In genomic region chr7:19969106-19969505, GRCm38 (mm10) we compare ENCODE assay signal across 38 mouse cellular contexts. TPM values are rescaled to one million over a fixed set of nuclear protein-coding genes. Genes with fewer than 3 reads are reported as not detected.
"Had no signal": no experiment of that assay in that cellular context is flagged by ENCODE, and none has a peak within 500 bp of the region (broad histone marks: within the 10 kb centered on the region; RNA-seq: fewer than 3 reads in every experiment).

No protein-coding gene starts in this region.

- H3K4me2 ChIP-seq: embryonic facial prominence, embryonic 12.5 days; embryonic facial prominence, embryonic 13.5 days; embryonic facial prominence, embryonic 15.5 days; forebrain, embryonic 12.5 days; forebrain, embryonic 13.5 days; forebrain, embryonic 15.5 days had no signal

- H3K4me3 ChIP-seq: embryonic facial prominence, embryonic 10.5 days; embryonic facial prominence, embryonic 12.5 days; embryonic facial prominence, embryonic 13.5 days; embryonic facial prominence, embryonic 15.5 days; erythroblast, embryonic 14.5 days; forebrain, embryonic 10.5 days; forebrain, embryonic 12.5 days; forebrain, embryonic 13.5 days; forebrain, embryonic 15.5 days; gastrocnemius, adult 2 months; heart, adult 2 months had no signal

- H3K9ac ChIP-seq: embryonic facial prominence, embryonic 12.5 days; embryonic facial prominence, embryonic 13.5 days; embryonic facial prominence, embryonic 15.5 days; forebrain, embryonic 12.5 days; forebrain, embryonic 13.5 days; forebrain, embryonic 15.5 days; forebrain, postnatal 0 days had no signal

- H3K27me3 ChIP-seq: embryonic facial prominence, embryonic 12.5 days; embryonic facial prominence, embryonic 13.5 days; embryonic facial prominence, embryonic 15.5 days; forebrain, embryonic 12.5 days; forebrain, embryonic 13.5 days; forebrain, embryonic 15.5 days had no signal

- ATAC-seq: forebrain, embryonic 13.5 days; forebrain, embryonic 14.5 days; forebrain, embryonic 15.5 days; forebrain, embryonic 16.5 days; forebrain, postnatal 0 days had no signal

- H3K9me3 ChIP-seq: forebrain, embryonic 15.5 days had no signal

- H3K36me3 ChIP-seq: embryonic facial prominence, embryonic 10.5 days; embryonic facial prominence, embryonic 12.5 days; embryonic facial prominence, embryonic 13.5 days; embryonic facial prominence, embryonic 15.5 days; forebrain, embryonic 10.5 days; forebrain, embryonic 12.5 days; forebrain, embryonic 15.5 days had no signal

- H3K4me1 ChIP-seq: embryonic facial prominence, embryonic 10.5 days; embryonic facial prominence, embryonic 12.5 days; embryonic facial prominence, embryonic 13.5 days; embryonic facial prominence, embryonic 15.5 days; forebrain, embryonic 10.5 days; forebrain, embryonic 12.5 days; forebrain, embryonic 13.5 days; forebrain, embryonic 15.5 days had no signal

- DNase-seq: cerebellum, adult 2 months; cerebellum, adult 8-10 months; cerebellum, adult 9-10 months; cerebellum, adult 9-11 months; cerebellum, postnatal 10 days; cerebellum, postnatal 14 days; cerebellum, postnatal 25 days; cerebellum, postnatal 36 days; embryo, embryonic 11 days; forebrain, postnatal 0 days; gastrocnemius, adult 2 months; gastrocnemius, postnatal 10 days; gastrocnemius, postnatal 14 days; gastrocnemius, postnatal 25 days; gastrocnemius, postnatal 36 days; heart, adult 18-20 months had no signal

- H3K27ac ChIP-seq: embryonic facial prominence, embryonic 10.5 days; embryonic facial prominence, embryonic 12.5 days; embryonic facial prominence, embryonic 13.5 days; embryonic facial prominence, embryonic 15.5 days; forebrain, embryonic 10.5 days; forebrain, embryonic 12.5 days; forebrain, embryonic 13.5 days; forebrain, embryonic 15.5 days; gastrocnemius, adult 2 months; heart, adult 2 months had no signal

RNA-seq across cellular contexts. Expression of gene Ceacam20, which starts 3.9 kb away (rescaled TPM):
- total RNA-seq: common myeloid progenitor, adult 5-6 weeks; forebrain, postnatal 0 days; gastrocnemius, adult 18-20 months; gastrocnemius, adult 2 months; gastrocnemius, adult 8-10 months; gastrocnemius, postnatal 10 days; gastrocnemius, postnatal 14 days; gastrocnemius, postnatal 25 days; gastrocnemius, postnatal 36 days; gastrocnemius, postnatal 4 days; granulocyte monocyte progenitor cell, adult 5-6 weeks; heart, adult 18-20 months; heart, adult 2 months had no signal
- polyA plus RNA-seq: cerebellum, adult 2 months; cortical plate, adult 2 months; embryonic facial prominence, embryonic 10.5 days; embryonic facial prominence, embryonic 11.5 days; embryonic facial prominence, embryonic 12.5 days; embryonic facial prominence, embryonic 13.5 days; embryonic facial prominence, embryonic 14.5 days; embryonic facial prominence, embryonic 15.5 days; erythroblast, embryonic 14.5 days; forebrain, embryonic 10.5 days; forebrain, embryonic 11.5 days; forebrain, embryonic 12.5 days; forebrain, embryonic 13.5 days; forebrain, embryonic 14.5 days; forebrain, embryonic 15.5 days; forebrain, embryonic 16.5 days; forebrain, postnatal 0 days; frontal cortex, adult 2 months; heart, adult 2 months had no signal

RNA-seq across cellular contexts. Expression of gene Igsf23, which starts 18.6 kb away (rescaled TPM):
- total RNA-seq: forebrain, postnatal 0 days; gastrocnemius, adult 18-20 months; gastrocnemius, adult 2 months; gastrocnemius, adult 8-10 months; gastrocnemius, postnatal 10 days; gastrocnemius, postnatal 14 days; gastrocnemius, postnatal 25 days; gastrocnemius, postnatal 36 days; gastrocnemius, postnatal 4 days had no signal
- polyA plus RNA-seq: cerebellum, adult 2 months; cortical plate, adult 2 months; embryonic facial prominence, embryonic 10.5 days; embryonic facial prominence, embryonic 11.5 days; embryonic facial prominence, embryonic 12.5 days; embryonic facial prominence, embryonic 13.5 days; embryonic facial prominence, embryonic 14.5 days; erythroblast, embryonic 14.5 days; forebrain, embryonic 10.5 days; forebrain, embryonic 12.5 days; forebrain, embryonic 13.5 days; forebrain, embryonic 14.5 days; forebrain, embryonic 15.5 days; forebrain, embryonic 16.5 days; forebrain, postnatal 0 days had no signal

RNA-seq across cellular contexts. Expression of gene Nlrp9b, which starts 22.2 kb away (rescaled TPM):
- total RNA-seq: common myeloid progenitor, adult 5-6 weeks; forebrain, postnatal 0 days; gastrocnemius, adult 18-20 months; gastrocnemius, adult 2 months; gastrocnemius, adult 8-10 months; gastrocnemius, postnatal 10 days; gastrocnemius, postnatal 14 days; gastrocnemius, postnatal 25 days; gastrocnemius, postnatal 36 days; gastrocnemius, postnatal 4 days; granulocyte monocyte progenitor cell, adult 5-6 weeks; heart, adult 18-20 months; heart, adult 2 months had no signal
- polyA plus RNA-seq: cerebellum, adult 2 months; cortical plate, adult 2 months; embryonic facial prominence, embryonic 10.5 days; embryonic facial prominence, embryonic 11.5 days; embryonic facial prominence, embryonic 12.5 days; embryonic facial prominence, embryonic 13.5 days; embryonic facial prominence, embryonic 14.5 days; embryonic facial prominence, embryonic 15.5 days; erythroblast, embryonic 14.5 days; forebrain, embryonic 10.5 days; forebrain, embryonic 11.5 days; forebrain, embryonic 12.5 days; forebrain, embryonic 13.5 days; forebrain, embryonic 14.5 days; forebrain, embryonic 15.5 days; forebrain, embryonic 16.5 days; forebrain, postnatal 0 days; frontal cortex, adult 2 months; heart, adult 2 months had no signal
